Mouse (Mus musculus): ENCODE data around the gene Eif5.

Gene Eif5

GRCm38 (mm10) chr12:111562276-111562814 is 24.5 kb downstream of the Eif5 start:
- no peak for DNase-seq (ENCODE audit: extremely low read depth, low read depth, low spot score)

- DNase-seq (ENCODE audit: extremely low read depth, low read depth, low spot score) = no peak
Observed at GRCm38 (mm10) chr12:111563076-111563629, 25.3 kb downstream of the Eif5 start.

DNA sequence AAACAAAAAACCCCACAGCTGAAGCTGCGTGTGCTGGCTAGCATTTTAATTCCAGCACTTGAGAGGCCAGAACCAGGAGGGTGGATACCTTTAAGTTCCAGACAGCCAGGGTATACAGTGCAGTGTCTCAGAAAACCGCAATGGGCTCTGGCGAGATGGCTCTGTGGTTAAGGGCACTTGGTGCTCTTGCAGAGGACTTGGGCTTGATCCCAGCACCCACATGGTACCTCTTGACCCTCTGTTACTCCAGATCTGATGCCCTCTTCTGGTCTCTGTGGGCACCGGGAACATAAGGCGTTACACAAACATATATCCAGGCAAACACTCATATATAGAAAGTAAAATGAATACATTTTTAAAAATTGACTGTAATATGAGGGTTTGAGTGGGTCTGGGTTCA is 27.5 kb downstream of the Eif5 start:
- no peak for DNase-seq (ENCODE audit: extremely low read depth, low read depth, low spot score)

DNA sequence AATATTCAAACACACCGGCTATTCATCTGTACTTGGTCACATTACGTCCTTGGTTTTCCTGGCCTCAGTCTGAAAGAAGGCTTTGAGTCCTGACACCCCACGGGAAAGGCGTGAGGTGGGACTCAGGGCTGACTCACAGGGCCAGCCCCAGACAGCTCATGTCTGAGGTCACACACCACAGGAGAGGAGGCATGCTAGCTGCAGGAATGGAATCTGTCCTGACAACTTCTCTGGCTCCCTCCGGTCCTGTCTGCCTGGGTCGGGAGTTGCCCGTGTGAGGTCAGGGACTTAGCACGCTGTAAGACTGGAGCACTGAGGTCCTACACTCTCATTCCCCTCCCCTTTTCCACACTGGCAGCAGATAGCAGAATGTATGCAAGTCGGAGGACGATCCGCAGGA is 31.0 kb downstream of the Eif5 start:
- no peak for DNase-seq (ENCODE audit: extremely low read depth, low read depth, low spot score)

DNA sequence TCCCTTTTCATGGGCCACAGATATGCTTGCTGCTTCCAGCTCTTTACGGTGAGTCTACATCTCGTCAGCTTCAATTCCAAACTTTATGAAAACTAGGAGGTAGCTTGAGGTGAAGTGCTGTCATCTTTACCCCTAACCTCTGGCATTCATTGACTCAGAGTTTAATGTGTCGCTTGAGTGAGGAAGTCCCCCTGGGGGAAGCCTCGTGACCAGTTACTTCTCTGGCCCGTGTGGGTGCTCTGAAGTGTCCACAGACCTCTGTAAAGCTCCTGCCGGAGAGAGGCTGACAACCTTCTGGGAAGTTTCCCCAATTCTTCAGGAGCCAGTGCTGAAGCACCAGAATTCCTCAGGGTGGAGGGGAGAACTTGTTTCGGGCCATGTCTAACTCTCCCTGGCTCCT is 34.6 kb downstream of the Eif5 start:
- no peak for DNase-seq (ENCODE audit: extremely low read depth, low read depth, low spot score)

- DNase-seq (ENCODE audit: extremely low read depth, low read depth, low spot score) = no peak
Observed at GRCm38 (mm10) chr12:111573315-111573714, 35.5 kb downstream of the Eif5 start.

GRCm38 (mm10) chr12:111574074-111574886 is 36.5 kb downstream of the Eif5 start, which contains the start of gene Mark3:
Mark3 (plus strand) TSS chr12:111574523.
- peak; percentile 37 for DNase-seq (ENCODE audit: extremely low read depth, low read depth, low spot score)

GRCm38 (mm10) chr12:111574887-111575838 is 37.3 kb downstream of the Eif5 start:
- no peak for DNase-seq (ENCODE audit: extremely low read depth, low read depth, low spot score)

- no peak for DNase-seq (ENCODE audit: extremely low read depth, low read depth, low spot score)
Observed at GRCm38 (mm10) chr12:111583058-111583457, 45.2 kb downstream of the Eif5 start.

- no peak for DNase-seq (ENCODE audit: extremely low read depth, low read depth, low spot score)
Observed at GRCm38 (mm10) chr12:111584401-111584800, 46.6 kb downstream of the Eif5 start.

- DNase-seq (ENCODE audit: extremely low read depth, low read depth, low spot score) = no peak
Observed at GRCm38 (mm10) chr12:111587252-111587651, 49.4 kb downstream of the Eif5 start.

- no peak for DNase-seq (ENCODE audit: extremely low read depth, low read depth, low spot score)
Observed at GRCm38 (mm10) chr12:111592407-111593021, 54.7 kb downstream of the Eif5 start.

GRCm38 (mm10) chr12:111593775-111594174 is 56.0 kb downstream of the Eif5 start:
- DNase-seq (ENCODE audit: extremely low read depth, low read depth, low spot score) = no peak
